ENCODE assay signal across 26 mouse cellular contexts in the genomic region with DNA sequence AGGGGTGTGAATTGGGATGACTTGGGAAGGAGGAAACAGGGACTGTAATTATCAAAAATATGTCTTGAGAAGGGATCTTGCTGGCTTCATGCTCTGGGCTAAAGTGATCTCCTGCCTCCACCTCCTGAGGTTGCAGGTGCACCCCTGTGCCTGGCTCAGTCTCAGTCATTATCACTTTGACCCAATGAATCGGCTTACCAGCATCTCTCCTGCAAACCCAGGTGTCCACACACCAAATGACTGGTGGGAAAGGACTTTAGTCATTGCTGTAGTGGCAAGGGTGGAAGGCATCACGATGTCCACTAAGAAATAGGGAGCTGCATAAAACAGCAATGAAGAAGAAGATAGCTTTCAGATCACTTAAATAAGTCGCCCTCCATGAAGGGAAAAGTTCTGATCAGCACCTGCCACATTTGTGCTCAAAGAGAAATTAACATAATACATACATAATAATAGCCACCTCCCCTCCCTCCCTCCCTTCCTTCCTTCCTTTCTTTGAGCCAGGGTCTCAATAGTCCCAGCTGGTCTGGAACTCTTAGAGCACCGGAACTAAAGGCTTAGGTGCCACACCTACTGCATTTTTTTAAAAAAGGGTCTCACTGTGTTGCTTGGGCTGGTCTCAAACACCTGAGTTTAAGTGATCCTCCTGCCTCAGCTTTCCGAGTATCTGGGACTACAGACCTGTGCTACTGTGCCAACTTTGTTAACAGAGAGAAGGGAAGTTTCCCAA. TPM values are rescaled to one million over a fixed set of nuclear protein-coding genes. Genes with fewer than 3 reads are reported as not detected.
A peak's percentile ranks its signal among the peaks of the same experiment; 100 is the strongest.
DNase-seq lines count a peak whose midpoint lies in the region; ATAC-seq and TF ChIP-seq lines count a peak whose summit lies in the region.
"Had no signal": no experiment of that assay in that cellular context is flagged by ENCODE, and none has a peak within 500 bp of the region (broad histone marks: within the 10 kb centered on the region; RNA-seq: fewer than 3 reads in every experiment).

No protein-coding gene starts in this region.

- no peak for DNase-seq in layer of hippocampus, adult 2 months (ENCODE audit: low spot score in 2 of 2)
- no peak for DNase-seq in layer of hippocampus, adult 8-10 months (ENCODE audit: low spot score in 2 of 2)
- DNase-seq in neural tube, embryonic 10.5 days (ENCODE audit: extremely low spot score, low spot score) = no peak
- DNase-seq in R1 (ENCODE audit: low read depth, low spot score) = peak; percentile 96
- DNase-seq in forebrain, embryonic 11.5 days (ENCODE audit: low spot score) = no peak
- DNase-seq: cerebellum, adult 2 months; kidney, adult 8-10 months; left cerebral cortex, postnatal 4 days had no signal

- H3K4me3 ChIP-seq in layer of hippocampus, adult 2 months = no peak overlapping the region
- H3K4me3 ChIP-seq in neural tube, embryonic 15.5 days (replicated peaks) = no peak overlapping the region
- no peak overlapping the region for H3K4me3 ChIP-seq in olfactory bulb, adult 2 months (ENCODE audit: insufficient read depth, low read depth, low read length)
- no peak overlapping the region for H3K4me3 ChIP-seq in forebrain, embryonic 11.5 days (ENCODE audit: low read depth, low read length)
- H3K4me3 ChIP-seq: embryonic facial prominence, embryonic 15.5 days; forebrain, embryonic 13.5 days; hindbrain, embryonic 10.5 days; hindbrain, embryonic 15.5 days; liver, embryonic 12.5 days; myocyte; neural tube, embryonic 13.5 days; stomach, embryonic 15.5 days had no signal

- peak overlapping the region; percentile 74; the same call in 1 of the 2 replicates for H3K27ac ChIP-seq in layer of hippocampus, adult 2 months
- peak overlapping the region; percentile 5; the same call in 1 of the 2 replicates for H3K27ac ChIP-seq in neural tube, embryonic 15.5 days (replicated peaks)
- H3K27ac ChIP-seq in olfactory bulb, adult 2 months (ENCODE audit: insufficient read depth, low read depth, low read length) = peak overlapping the region; percentile 91
- no peak overlapping the region for H3K27ac ChIP-seq in forebrain, embryonic 11.5 days (ENCODE audit: low read depth, low read length)
- H3K27ac ChIP-seq: embryonic facial prominence, embryonic 15.5 days; forebrain, embryonic 13.5 days; hindbrain, embryonic 10.5 days; hindbrain, embryonic 15.5 days; kidney, postnatal 0 days; liver, embryonic 12.5 days; neural tube, embryonic 13.5 days; stomach, embryonic 15.5 days had no signal

- no peak for ATAC-seq in neural tube, embryonic 15.5 days (ENCODE audit: low FRiP score)
- no peak for ATAC-seq in cerebellum, adult (ENCODE audit: insufficient number of reproducible peaks, low FRiP score, low TSS enrichment)
- no peak for ATAC-seq in forebrain, embryonic 11.5 days (replicated peaks; ENCODE audit: low FRiP score)
- ATAC-seq: CD4-positive, CD25-positive, alpha-beta regulatory T cell, adult 4 months; forebrain, embryonic 13.5 days; inflammation-experienced regulatory T-cells, adult 6 months; liver, embryonic 12.5 days; midbrain, embryonic 16.5 days had no signal

- TF ChIP-seq POLR2A in olfactory bulb, adult 2 months (IDR thresholded peaks at IDR 0.05; ENCODE audit: insufficient read depth, low read depth, low read length) = no peak

- H3K4me2 ChIP-seq in neural tube, embryonic 15.5 days = no peak overlapping the region
- no peak overlapping the region for H3K4me2 ChIP-seq in forebrain, embryonic 11.5 days (ENCODE audit: low read depth, low read length, severe bottlenecking)
- H3K4me2 ChIP-seq: embryonic facial prominence, embryonic 15.5 days; forebrain, embryonic 13.5 days; heart, embryonic 11.5 days; hindbrain, embryonic 15.5 days; liver, embryonic 12.5 days; neural tube, embryonic 13.5 days; stomach, embryonic 15.5 days had no signal

- peaks cover 27% of the 10 kb centered on the region for H3K4me1 ChIP-seq in neural tube, embryonic 15.5 days
- peaks cover 38% of the 10 kb centered on the region for H3K4me1 ChIP-seq in olfactory bulb, adult 2 months (ENCODE audit: control insufficient read depth, insufficient read depth, low read length)
- 0 out of 2 replicates have a peak, but pooled peaks cover 3% of the 10 kb centered on the region for H3K4me1 ChIP-seq in forebrain, embryonic 11.5 days (replicated peaks; ENCODE audit: control insufficient read depth, insufficient read depth, low read length)

- H3K9me3 ChIP-seq in neural tube, embryonic 15.5 days (replicated peaks) = no peaks in the 10 kb centered on the region
- H3K9me3 ChIP-seq in forebrain, embryonic 11.5 days (ENCODE audit: control insufficient read depth, low read length) = no peaks in the 10 kb centered on the region
- H3K9me3 ChIP-seq: embryonic facial prominence, embryonic 15.5 days; forebrain, embryonic 13.5 days; hindbrain, embryonic 10.5 days; hindbrain, embryonic 15.5 days; liver, embryonic 12.5 days; neural tube, embryonic 13.5 days; stomach, embryonic 15.5 days had no signal

- H3K9ac ChIP-seq in neural tube, embryonic 15.5 days (replicated peaks) = no peak overlapping the region
- H3K9ac ChIP-seq in forebrain, embryonic 11.5 days (ENCODE audit: low read length) = no peak overlapping the region
- H3K9ac ChIP-seq: embryonic facial prominence, embryonic 15.5 days; forebrain, embryonic 13.5 days; hindbrain, embryonic 15.5 days; liver, embryonic 12.5 days; liver, postnatal 0 days; neural tube, embryonic 13.5 days; stomach, embryonic 15.5 days had no signal

- 0 out of 2 replicates have a peak, but pooled peaks cover 3% of the 10 kb centered on the region for H3K27me3 ChIP-seq in neural tube, embryonic 15.5 days (replicated peaks)
- H3K27me3 ChIP-seq in forebrain, embryonic 11.5 days (ENCODE audit: control insufficient read depth, insufficient read depth, low read length) = peaks cover 14% of the 10 kb centered on the region; the same call in 1 of the 2 replicates
- H3K27me3 ChIP-seq: embryonic facial prominence, embryonic 15.5 days; stomach, embryonic 15.5 days had no signal

- TF ChIP-seq CTCF in layer of hippocampus, adult 2 months (conservative IDR thresholded peaks at IDR 0.05) = no peak
- no peak for TF ChIP-seq CTCF in olfactory bulb, adult 2 months (IDR thresholded peaks at IDR 0.05; ENCODE audit: insufficient read depth, low read depth, low read length)

- 68% methylated on average over 5 of the region's 5 CpGs for WGBS in neural tube, embryonic 15.5 days
- 53% methylated on average over 5 of the region's 5 CpGs for WGBS in olfactory bulb, adult 2 months
- 67% methylated on average over 5 of the region's 5 CpGs for WGBS in forebrain, embryonic 11.5 days

- H3K36me3 ChIP-seq in neural tube, embryonic 15.5 days = no peaks in the 10 kb centered on the region
- H3K36me3 ChIP-seq in forebrain, embryonic 11.5 days (ENCODE audit: control insufficient read depth, insufficient read depth, low read length) = no peaks in the 10 kb centered on the region
- H3K36me3 ChIP-seq: embryonic facial prominence, embryonic 15.5 days; hindbrain, embryonic 10.5 days; hindbrain, embryonic 15.5 days; liver, embryonic 12.5 days; neural tube, embryonic 13.5 days; stomach, embryonic 15.5 days had no signal

RNA-seq across cellular contexts. Expression of a gene that starts 5.4 kb away (rescaled TPM):
- 10 to 100 TPM; 11.2 to 12.3 TPM for total RNA-seq in layer of hippocampus, adult 2 months (2021)
- 10 to 100 TPM; 10.4 to 12.5 (median 10.9) TPM for total RNA-seq in layer of hippocampus, adult 8-10 months (2022)
- 6.0 and 7.3 TPM in 2 replicates for polyA plus RNA-seq in neural tube, embryonic 15.5 days (2015; fragmentation: Nextera tagmentation; extraction: Ambion mirVana)
- polyA plus RNA-seq in olfactory bulb, adult 2 months (2012; ENCODE audit: insufficient read depth, insufficient read length, low replicate concordance, missing spikeins) = not detected in 2 replicates
- polyA plus RNA-seq in forebrain, embryonic 11.5 days (2014; fragmentation: Nextera tagmentation; extraction: Ambion mirVana) = 1.1 and 1.3 TPM in 2 replicates
- total RNA-seq: megakaryocyte-erythroid progenitor cell, adult 5-6 weeks had no signal
- polyA plus RNA-seq: CD4-positive, CD25-positive, alpha-beta regulatory T cell, adult 4 months; inflammation-experienced regulatory T-cells, adult 6 months had no signal

RNA-seq across cellular contexts. Expression of a gene that starts 41.5 kb away (rescaled TPM):
- total RNA-seq in layer of hippocampus, adult 2 months (2021) = 10 to 100 TPM; 30.9 to 33.4 TPM
- total RNA-seq in layer of hippocampus, adult 8-10 months (2022) = 10 to 100 TPM; 28.5 to 34.4 (median 32.4) TPM
- 99.3 and 104 TPM in 2 replicates for polyA plus RNA-seq in neural tube, embryonic 15.5 days (2015; fragmentation: Nextera tagmentation; extraction: Ambion mirVana)
- polyA plus RNA-seq in olfactory bulb, adult 2 months (2012; ENCODE audit: insufficient read depth, insufficient read length, low replicate concordance, missing spikeins) = not detected in 2 replicates
- 79.4 and 86.5 TPM in 2 replicates for polyA plus RNA-seq in forebrain, embryonic 11.5 days (2014; fragmentation: Nextera tagmentation; extraction: Ambion mirVana)

Comparison
In these comparisons a context has a peak if more than half of its experiments do, and no peak if none do; other contexts are left out.
1. RNA of a gene that starts 41.5 kb away (polyA plus RNA-seq): 99.3 to 104 TPM in neural tube, embryonic 15.5 days and 79.4 to 86.5 TPM in forebrain, embryonic 11.5 days; not detected in olfactory bulb, adult 2 months; every median in the first group is over 10 times any median in the second.